Mouse (Mus musculus) lung, adult 2 months (tissue): ENCODE data around the gene Nbr1.

Experiments used
- CTCF ChIP-seq: fragments of 200-500 bp; IDR thresholded peaks from 2 replicates; pipeline ENCODE4 v1.5.1; 2011; ENCODE audit warnings: mild to moderate bottlenecking, low read length, control low read depth; ENCODE audit not compliant: insufficient read depth
- POLR2A ChIP-seq: fragments of 200-500 bp; IDR thresholded peaks from 2 replicates; pipeline ENCODE4 v1.6.1; 2011; ENCODE audit warnings: low read depth, mild to moderate bottlenecking, control low read depth, low read length, borderline replicate concordance; ENCODE audit errors: extremely low read depth

- TF ChIP-seq POLR2A (no peak), CTCF (no peak)
These were observed 24.2 kb downstream of the Nbr1 start for GRCm38 (mm10) chr11:101576116-101576515.
